Mouse (Mus musculus): Measurements from ENCODE around the gene Rnf43.
A peak's percentile ranks its signal among the peaks of the same experiment; 100 is the strongest.

Gene Rnf43

GRCm38 (mm10) chr11:87677756-87678155, 15.2 kb downstream of the Rnf43 start:
- no peak for DNase-seq (ENCODE audit: low spot score)

GRCm38 (mm10) chr11:87678545-87678944, 16.0 kb downstream of the Rnf43 start:
- DNase-seq (ENCODE audit: low spot score): no peak

GRCm38 (mm10) chr11:87678976-87679375, 16.5 kb downstream of the Rnf43 start:
- DNase-seq (ENCODE audit: low spot score): no peak

GRCm38 (mm10) chr11:87680786-87681185, 18.3 kb downstream of the Rnf43 start:
- no peak for DNase-seq (ENCODE audit: low spot score)

- no peak for DNase-seq (ENCODE audit: low spot score)
Observed at GRCm38 (mm10) chr11:87682096-87682495, 19.6 kb downstream of the Rnf43 start.

GRCm38 (mm10) chr11:87682838-87683571, 20.5 kb downstream of the Rnf43 start:
- no peak for DNase-seq (ENCODE audit: low spot score)

- DNase-seq (ENCODE audit: low spot score): no peak
Observed at GRCm38 (mm10) chr11:87686407-87686806, 23.9 kb downstream of the Rnf43 start.

- peak; percentile 20 for DNase-seq (ENCODE audit: low spot score)
Observed at GRCm38 (mm10) chr11:87687246-87688225, 25.0 kb downstream of the Rnf43 start.

GRCm38 (mm10) chr11:87688478-87689203, 26.1 kb downstream of the Rnf43 start:
- no peak for DNase-seq (ENCODE audit: low spot score)

GRCm38 (mm10) chr11:87689402-87689808, 26.9 kb downstream of the Rnf43 start:
- no peak for DNase-seq (ENCODE audit: low spot score)

- DNase-seq (ENCODE audit: low spot score): no peak
Observed at GRCm38 (mm10) chr11:87690054-87690740, 27.7 kb downstream of the Rnf43 start.

- no peak for DNase-seq (ENCODE audit: low spot score)
Observed at GRCm38 (mm10) chr11:87697131-87697682, 34.7 kb downstream of the Rnf43 start.

GRCm38 (mm10) chr11:87698126-87698525, 35.6 kb downstream of the Rnf43 start:
- DNase-seq (ENCODE audit: low spot score): no peak

- DNase-seq (ENCODE audit: low spot score): no peak
Observed at GRCm38 (mm10) chr11:87701108-87701507, 38.6 kb downstream of the Rnf43 start.

- DNase-seq (ENCODE audit: low spot score): no peak
Observed at GRCm38 (mm10) chr11:87701877-87702620, 39.5 kb downstream of the Rnf43 start.

- DNase-seq (ENCODE audit: low spot score): no peak
Observed at GRCm38 (mm10) chr11:87703654-87704053, 41.1 kb downstream of the Rnf43 start.

- DNase-seq (ENCODE audit: low spot score): no peak
Observed at GRCm38 (mm10) chr11:87704289-87704688, 41.8 kb downstream of the Rnf43 start.

- DNase-seq (ENCODE audit: low spot score): no peak
Observed at GRCm38 (mm10) chr11:87707570-87707969, 45.0 kb downstream of the Rnf43 start.

- DNase-seq (ENCODE audit: low spot score): no peak
Observed at GRCm38 (mm10) chr11:87708979-87709378, 46.5 kb downstream of the Rnf43 start.

GRCm38 (mm10) chr11:87709513-87710261, 47.2 kb downstream of the Rnf43 start:
- DNase-seq (ENCODE audit: low spot score): no peak

Data from layer of hippocampus, adult 11-12 months (tissue).